Comparison of ENCODE assay signal across 19 mouse cellular contexts in the genomic region with DNA sequence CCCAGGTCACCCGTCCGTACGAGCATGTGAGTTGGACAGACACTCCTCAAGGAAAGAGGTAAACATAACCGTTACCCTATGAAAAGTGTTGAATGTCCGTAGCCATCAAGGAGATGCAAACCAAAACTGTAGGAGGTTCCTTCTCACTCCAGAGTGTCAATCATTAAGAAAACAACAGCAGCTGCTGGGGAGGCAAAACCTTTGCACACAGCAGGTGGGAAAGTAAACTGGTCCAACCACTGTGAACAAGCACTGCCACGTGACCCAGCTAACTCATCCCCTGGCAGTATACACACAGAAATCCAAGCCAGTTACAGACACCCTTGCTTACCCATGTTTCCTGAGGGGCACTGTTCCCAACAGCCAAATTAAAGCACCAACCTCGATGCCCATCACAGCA. TPM values are rescaled to one million over a fixed set of nuclear protein-coding genes. Genes with fewer than 3 reads are reported as not detected.
DNase-seq lines count a peak whose midpoint lies in the region; ATAC-seq lines count a peak whose summit lies in the region.
"Had no signal": no experiment of that assay in that cellular context is flagged by ENCODE, and none has a peak within 500 bp of the region (broad histone marks: within the 10 kb centered on the region; RNA-seq: fewer than 3 reads in every experiment).

No protein-coding gene starts in this region.

- no peak for ATAC-seq in inflammation-experienced regulatory T-cells, adult 6 months
- ATAC-seq: forebrain, embryonic 15.5 days; hindbrain, postnatal 0 days had no signal

- DNase-seq in cerebellum, postnatal 10 days: peak; percentile 15 to 20
- no peak for DNase-seq in cerebellum, adult 9-10 months
- DNase-seq in lung, postnatal 36 days: peak; percentile 13
- DNase-seq in lung, postnatal 25 days (ENCODE audit: low spot score): no peak
- DNase-seq in gonadal fat pad, adult 2 months (ENCODE audit: low read depth): peak; percentile 13
- no peak for DNase-seq in layer of hippocampus, postnatal 14 days (ENCODE audit: low spot score in 2 of 2)
- DNase-seq: adrenal gland, postnatal 10 days; cerebellum, adult 11 months; cerebellum, adult 2 months; gastrocnemius, postnatal 25 days; heart, adult 2 months; heart, postnatal 14 days; heart, postnatal 4 days had no signal

RNA-seq across cellular contexts. Expression of gene Irx5, which starts 54.7 kb away (rescaled TPM):
- polyA plus RNA-seq in gonadal fat pad, adult 2 months (2012; rRNA removed): 0.07 and 0.08 TPM in 2 replicates
- polyA plus RNA-seq in inflammation-experienced regulatory T-cells, adult 6 months (2017; shearing (Covaris generic)): not detected
- total RNA-seq in layer of hippocampus, postnatal 14 days (2021): under 1 TPM in 1 of 2 experiments, not detected in 1; 0.14 TPM
- total RNA-seq: CH12.LX; granulocyte monocyte progenitor cell, adult 5-6 weeks had no signal
- polyA plus RNA-seq: intestine, embryonic 14.5 days had no signal

Comparison
In these comparisons a context has a peak if more than half of its experiments do, and no peak if none do; other contexts are left out.
1. DNase-seq: peak in cerebellum, postnatal 10 days (2 of 2), lung, postnatal 36 days (single experiment) and gonadal fat pad, adult 2 months (single experiment); none in cerebellum, adult 9-10 months (single experiment), lung, postnatal 25 days (single experiment) and layer of hippocampus, postnatal 14 days (0 of 2).